Mouse (Mus musculus) limb, embryonic 14.5 days (tissue): ENCODE measurements around the gene Camta1. TPM values are rescaled to one million over a fixed set of nuclear protein-coding genes. Genes with fewer than 3 reads are reported as not detected.

ENCODE experiments used
- ATAC-seq: fragments of 200-750 bp; cut with Nextera tagmentation; 2 replicates; pipeline ENCODE4 v1.8.0; 2017; ENCODE audit warnings: low read depth, moderate number of reproducible peaks, moderate TSS enrichment; ENCODE audit not compliant: low FRiP score
- DNase-seq: peaks from one replicate; pipeline ENCODE4 v3.0.0-alpha.2; 2015; ENCODE audit warnings: low spot score
- H3K27ac ChIP-seq: fragments of 300-500 bp; sonication (generic); replicated peaks from 2 replicates; pipeline ENCODE4 v1.5.1; 2014; ENCODE audit warnings: low read depth, mild to moderate bottlenecking, low read length, moderate library complexity, mixed read lengths
- H3K27me3 ChIP-seq: fragments of 300-500 bp; sonication (generic); 2 replicates; pipeline ENCODE4 v1.6.1; 2014; ENCODE audit warnings: low read length, mixed read lengths; ENCODE audit not compliant: control insufficient read depth, insufficient read depth
- H3K36me3 ChIP-seq: fragments of 300-500 bp; sonication (generic); 2 replicates; pipeline ENCODE4 v1.6.1; 2014; ENCODE audit warnings: mild to moderate bottlenecking, low read length, moderate library complexity, mixed read lengths; ENCODE audit not compliant: control insufficient read depth, insufficient read depth
- H3K4me1 ChIP-seq: fragments of 300-500 bp; sonication (generic); 2 replicates; pipeline ENCODE4 v1.6.1; 2014; ENCODE audit warnings: antibody characterized with exemption, low read length, mixed read lengths; ENCODE audit not compliant: control insufficient read depth, insufficient read depth
- H3K4me2 ChIP-seq: fragments of 300-500 bp; sonication (generic); replicated peaks from 2 replicates; pipeline ENCODE4 v1.6.1; 2014; ENCODE audit warnings: low read depth, mild to moderate bottlenecking, low read length, moderate library complexity; ENCODE audit not compliant: severe bottlenecking
- H3K4me3 ChIP-seq: fragments of 300-500 bp; sonication (generic); replicated peaks from 2 replicates; pipeline ENCODE4 v1.5.1; 2014; ENCODE audit warnings: low read length
- H3K9ac ChIP-seq: fragments of 300-500 bp; sonication (generic); 2 replicates; pipeline ENCODE4 v1.6.1; 2014; ENCODE audit warnings: mild to moderate bottlenecking, low read depth, low read length, moderate library complexity; ENCODE audit not compliant: severe bottlenecking
- H3K9me3 ChIP-seq: fragments of 300-500 bp; sonication (generic); 2 replicates; pipeline ENCODE4 v1.6.1; 2016; ENCODE audit warnings: low read length; ENCODE audit not compliant: control insufficient read depth
- POLR2A ChIP-seq: fragments of 200-500 bp; IDR thresholded peaks from 2 replicates; pipeline ENCODE4 v1.8.0; 2012; ENCODE audit warnings: inconsistent platforms, mild to moderate bottlenecking, moderate library complexity, borderline replicate concordance; ENCODE audit not compliant: insufficient read depth, insufficient read length; ENCODE audit errors: extremely low read depth
- WGBS: fragments of 180-500 bp; shearing (Covaris S2); extraction: QIAGEN DNeasy Blood & Tissue Kit; methylation state at CpG from one replicate; pipeline ENCODE4 v1.1.7; 2014; 5-methylcytosine and 5-hydroxymethylcytosine counted together
- polyA plus RNA-seq, 2 experiments: library from polyadenylated mRNA; depleted of rRNA in 1 of 2; stranded (reverse) in 1 of 2; unstranded in 1 of 2; fragments of >200 nt; fragmentation: Nextera tagmentation in 1 of 2; extraction: Ambion mirVana in 1 of 2; gene quantifications; 2 replicates each; pipeline versions ENCODE4 v1.2.1 to v1.2.3; 2012 to 2014

The Camta1 gene
- polyA plus RNA-seq, 2 experiments: 28.6 to 78.8 TPM

DNA sequence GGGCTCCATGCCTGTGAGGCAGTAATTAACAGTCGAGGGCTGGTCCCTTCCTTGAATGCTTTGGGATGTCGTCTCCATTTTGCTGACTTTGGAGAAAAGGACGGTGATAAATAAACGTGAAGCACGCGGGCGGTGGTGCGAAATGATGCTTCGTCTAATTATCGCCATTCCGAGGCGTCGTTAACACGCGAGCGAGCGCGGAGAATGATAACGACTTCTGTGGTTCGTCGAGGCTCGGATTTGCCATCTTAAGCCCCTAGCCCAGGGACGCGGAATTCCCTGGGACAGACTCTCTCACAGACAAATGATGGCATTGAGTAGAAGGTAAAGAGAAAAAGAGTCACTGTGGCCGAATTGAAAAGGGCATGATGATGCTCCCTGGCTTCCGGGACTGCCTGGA lies 485.4 kb downstream of the Camta1 start:
- H3K4me1 ChIP-seq: no peaks in the 10 kb centered on the region
- H3K27ac ChIP-seq: no peak overlapping the region
- no peak overlapping the region for H3K4me2 ChIP-seq
- H3K9me3 ChIP-seq: no peaks in the 10 kb centered on the region
- 67% methylated on average over 26 of the region's 26 CpGs for WGBS
- no peak overlapping the region for H3K9ac ChIP-seq
- DNase-seq (no peak), ATAC-seq (no peak)
- H3K27me3 ChIP-seq: no peaks in the 10 kb centered on the region
- H3K4me3 ChIP-seq: no peak overlapping the region
- H3K36me3 ChIP-seq: no peaks in the 10 kb centered on the region
- TF ChIP-seq POLR2A: no peak

DNA sequence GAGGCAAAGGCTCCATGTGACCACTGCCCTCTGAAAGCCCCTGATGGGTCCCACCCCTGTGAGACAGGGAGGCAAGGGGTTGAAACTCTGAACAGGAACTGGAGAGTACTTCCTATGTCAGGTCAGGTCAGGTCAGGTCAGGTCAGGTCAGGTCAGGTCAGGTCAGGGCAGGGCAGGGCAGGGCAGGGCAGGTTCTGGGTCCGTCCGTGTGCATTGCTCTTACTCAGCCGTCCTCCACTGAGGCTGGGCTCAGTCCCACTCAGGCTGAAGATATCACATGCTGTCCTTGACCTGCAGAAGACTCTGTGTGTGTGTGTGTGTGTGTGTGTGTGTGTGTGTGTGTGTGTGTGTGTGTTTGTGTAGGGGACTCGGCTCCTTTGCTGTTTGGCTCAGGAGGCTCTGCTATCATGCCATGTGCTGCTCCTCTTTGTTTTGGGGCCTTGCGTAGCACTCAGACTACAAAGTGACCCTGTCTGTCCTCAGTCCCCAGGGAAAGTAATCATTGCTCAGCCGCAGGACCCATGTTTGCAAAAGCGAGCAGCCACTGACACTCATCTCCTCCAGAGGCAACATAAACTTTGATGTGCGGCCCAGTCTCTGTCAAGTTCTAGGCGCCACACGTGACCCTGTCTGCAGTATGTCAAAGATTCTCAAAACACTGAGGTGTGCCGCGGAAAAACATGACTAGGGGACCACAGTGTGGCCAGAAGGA lies 488.7 kb downstream of the Camta1 start:
- Histone ChIP-seq H3K9me3 (no peaks in the 10 kb centered on the region), H3K27me3 (no peaks in the 10 kb centered on the region), H3K36me3 (no peaks in the 10 kb centered on the region), H3K4me1 (no peaks in the 10 kb centered on the region), H3K4me2 (no peak overlapping the region), H3K27ac (no peak overlapping the region), H3K4me3 (no peak overlapping the region), H3K9ac (no peak overlapping the region)
- TF ChIP-seq POLR2A: no peak
- DNase-seq (no peak), ATAC-seq (no peak)
- WGBS: 72% methylated on average over 9 of the region's 12 CpGs

DNA sequence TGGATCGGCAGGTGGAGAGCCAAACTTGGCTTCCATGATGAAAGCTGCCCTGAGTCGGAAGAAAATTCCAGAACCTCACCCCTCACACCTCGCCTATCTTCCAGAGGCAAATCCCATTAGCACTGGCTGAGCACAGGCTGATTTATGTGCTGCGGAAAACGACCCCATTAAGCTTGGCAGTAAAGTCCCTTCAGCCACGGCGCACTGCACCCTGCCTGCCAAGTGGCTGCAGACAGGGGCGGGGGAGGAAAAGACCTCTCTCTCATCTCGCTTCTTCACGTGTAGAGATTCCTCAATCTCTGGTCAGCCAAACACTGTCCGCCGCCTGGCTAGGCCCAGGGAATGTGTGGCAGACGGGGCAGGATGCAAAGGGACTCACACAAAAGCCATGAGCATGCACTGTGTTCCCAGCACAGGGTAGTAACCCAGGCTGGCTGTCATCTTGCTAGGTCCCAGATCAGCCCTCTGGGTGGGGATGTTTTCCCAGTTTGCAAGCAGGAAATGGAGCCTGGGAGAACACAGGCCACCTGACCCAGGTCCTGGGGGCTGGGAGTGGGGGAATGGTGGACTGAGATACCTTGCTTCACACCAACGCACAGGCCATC lies 494.6 kb downstream of the Camta1 start:
- Histone ChIP-seq H3K27me3 (0 out of 2 replicates have a peak, but pooled peaks cover 5% of the 10 kb centered on the region), H3K4me3 (no peak overlapping the region), H3K4me1 (peaks cover 10% of the 10 kb centered on the region; the same call in 1 of the 2 replicates), H3K9ac (no peak overlapping the region), H3K36me3 (no peaks in the 10 kb centered on the region), H3K4me2 (0 out of 2 replicates have a peak overlapping the region, but pooled peaks have one; percentile 15), H3K9me3 (no peaks in the 10 kb centered on the region), H3K27ac (no peak overlapping the region)
- peak; percentile 41 for DNase-seq
- ATAC-seq: no peak
- TF ChIP-seq POLR2A: no peak
- 11% methylated on average over 14 of the region's 14 CpGs for WGBS

DNA sequence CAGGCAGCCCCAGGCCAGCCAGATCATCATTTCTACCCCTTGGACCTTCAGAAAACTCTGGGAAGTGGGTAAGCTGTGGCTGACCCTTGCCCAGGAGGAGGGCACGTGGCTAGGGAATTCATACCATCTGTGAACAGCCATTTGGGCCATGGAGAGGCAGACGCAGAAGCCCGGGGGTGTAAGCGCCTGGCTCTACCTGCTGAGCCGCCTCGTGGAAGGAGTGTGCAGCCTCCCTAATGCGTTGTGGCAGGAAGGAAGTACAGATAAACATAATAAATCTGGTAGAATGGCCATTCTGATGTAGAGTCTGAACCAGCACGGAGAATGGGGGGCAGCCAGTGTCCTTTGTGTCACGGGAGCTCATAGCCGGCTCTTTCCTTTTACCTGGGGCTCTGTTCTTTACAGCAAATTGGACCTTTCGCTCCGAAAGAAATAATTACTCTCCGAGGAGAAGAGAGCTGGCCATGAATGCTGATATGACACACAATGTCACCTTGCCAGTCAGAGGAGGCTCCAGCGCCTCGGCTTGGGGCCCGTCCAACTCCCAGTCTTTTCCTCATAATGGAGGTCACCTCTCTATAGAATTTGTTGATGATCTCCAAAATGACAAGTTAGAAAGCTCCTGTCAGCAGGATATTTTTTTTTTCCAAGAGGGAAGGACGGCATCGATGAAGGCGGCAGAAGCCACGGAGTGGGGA lies 500.6 kb downstream of the Camta1 start:
- ATAC-seq: no peak
- Histone ChIP-seq H3K27ac (no peak overlapping the region), H3K27me3 (peaks cover 5% of the 10 kb centered on the region; the same call in 1 of the 2 replicates), H3K4me2 (no peak overlapping the region), H3K4me1 (no peaks in the 10 kb centered on the region), H3K9me3 (no peaks in the 10 kb centered on the region), H3K4me3 (no peak overlapping the region), H3K36me3 (no peaks in the 10 kb centered on the region), H3K9ac (no peak overlapping the region)
- 50% methylated on average over 20 of the region's 20 CpGs for WGBS
- DNase-seq: no peak
- no peak for TF ChIP-seq POLR2A

DNA sequence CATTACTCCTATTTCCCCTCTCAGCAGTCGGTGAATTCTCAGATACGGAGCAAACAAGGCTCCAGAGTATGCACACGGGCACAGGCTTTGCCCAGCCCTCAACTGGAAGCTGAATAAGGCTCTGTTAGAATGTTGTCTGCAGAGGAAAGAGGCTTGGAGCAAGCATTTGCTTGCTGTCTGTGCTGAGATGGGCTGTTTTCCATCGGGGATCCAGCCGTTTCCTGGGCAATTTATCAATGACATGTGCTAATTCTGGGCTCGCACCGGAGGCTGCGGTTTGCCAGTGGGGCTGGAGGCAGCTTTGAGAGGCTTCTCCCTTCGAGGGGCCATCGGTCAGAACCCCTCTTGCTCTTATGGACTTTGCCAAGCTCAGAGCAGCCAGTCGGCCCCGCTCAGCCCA lies 506.2 kb downstream of the Camta1 start:
- Histone ChIP-seq H3K27me3 (no peaks in the 10 kb centered on the region; the same call in 1 of the 2 replicates), H3K27ac (no peak overlapping the region), H3K4me1 (peaks cover 8% of the 10 kb centered on the region; the same call in 1 of the 2 replicates), H3K9me3 (no peaks in the 10 kb centered on the region), H3K36me3 (no peaks in the 10 kb centered on the region), H3K4me2 (no peak overlapping the region), H3K4me3 (no peak overlapping the region), H3K9ac (no peak overlapping the region)
- no peak for ATAC-seq
- no peak for TF ChIP-seq POLR2A
- DNase-seq: no peak
- WGBS: 18% methylated on average over 12 of the region's 12 CpGs
